Mouse (Mus musculus): Measurements from ENCODE around the gene Ankrd13d.

DNA sequence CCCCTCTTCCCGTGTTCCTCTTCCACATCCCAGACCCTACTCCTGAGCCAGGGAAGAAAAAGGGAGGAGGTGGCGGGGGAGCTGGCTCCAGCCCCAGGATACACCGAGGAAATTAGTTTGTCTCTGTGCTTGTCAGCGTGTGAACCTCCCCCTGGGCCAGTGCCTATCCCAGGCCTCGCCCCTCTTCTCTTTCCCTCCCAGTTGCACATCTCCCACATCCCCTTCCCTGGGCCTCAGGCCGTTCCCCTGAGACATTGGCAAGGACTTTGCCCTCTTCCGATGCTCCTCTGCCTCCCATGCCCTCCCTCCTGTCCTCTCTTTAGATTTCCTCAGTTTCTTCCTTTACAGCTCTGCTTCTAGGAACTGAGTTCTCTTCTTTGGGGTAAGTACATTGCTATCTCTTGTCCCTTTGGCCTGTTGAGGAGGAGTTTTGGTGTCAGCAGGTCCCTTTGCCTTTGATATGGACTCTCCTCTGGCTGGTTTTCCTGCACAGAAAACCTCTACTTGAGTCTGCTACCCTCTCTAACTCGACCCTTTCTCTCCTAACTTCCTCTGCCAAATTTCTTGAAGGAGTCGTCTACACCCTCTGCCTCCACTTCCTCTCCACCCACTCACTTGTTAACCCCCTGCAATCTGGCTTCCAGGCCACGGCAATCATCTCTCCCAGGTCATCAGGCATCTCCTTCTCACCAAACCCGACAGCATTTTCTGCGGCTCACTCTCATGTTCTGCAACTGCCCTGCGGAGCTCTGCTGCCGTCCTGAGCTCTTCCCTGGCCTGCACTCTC is 61.8 kb downstream of the Ankrd13d start:
- TF ChIP-seq GATA1 (IDR thresholded peaks at IDR 0.05; ENCODE audit: low read length) (no peak), TAL1 (IDR thresholded peaks at IDR 0.05; ENCODE audit: low read length) (no peak)

Data from erythroblast, embryonic 14.5 days (primary cell).